Mouse (Mus musculus): ENCODE measurements around the gene Phf19. TPM values are rescaled to one million over a fixed set of nuclear protein-coding genes. Genes with fewer than 3 reads are reported as not detected.

Gene Phf19
- total RNA-seq, 2 experiments from 2014 or later: 0.87 to 1.3 TPM

- no peak for DNase-seq (ENCODE audit: low spot score in 2 of 2)
Observed at GRCm38 (mm10) chr2:34940246-34940645, 26.4 kb upstream of the Phf19 start.

GRCm38 (mm10) chr2:34938269-34939208, 24.7 kb upstream of the Phf19 start:
- DNase-seq (ENCODE audit: low spot score in 2 of 2): no peak

DNA sequence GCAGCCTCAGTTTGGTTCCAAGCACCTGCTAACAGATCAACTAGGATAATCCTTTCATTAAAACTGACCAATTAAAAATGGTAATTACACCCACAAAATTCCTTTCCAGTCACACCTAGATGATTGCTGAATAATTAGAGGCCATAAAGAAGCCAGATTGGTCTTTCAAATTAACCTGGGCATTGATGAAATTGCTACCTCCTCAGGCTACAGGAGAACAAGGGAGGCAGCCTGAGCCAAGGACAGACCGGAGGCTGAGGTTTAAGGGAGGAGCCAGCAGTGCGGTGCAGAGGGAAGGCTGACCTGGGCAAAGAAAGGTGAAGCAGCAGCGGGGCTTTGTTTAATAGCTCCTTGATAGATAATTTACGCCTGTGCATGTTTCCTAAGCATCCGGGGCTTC, 23.6 kb upstream of the Phf19 start:
- DNase-seq (ENCODE audit: low spot score in 2 of 2): no peak

DNA sequence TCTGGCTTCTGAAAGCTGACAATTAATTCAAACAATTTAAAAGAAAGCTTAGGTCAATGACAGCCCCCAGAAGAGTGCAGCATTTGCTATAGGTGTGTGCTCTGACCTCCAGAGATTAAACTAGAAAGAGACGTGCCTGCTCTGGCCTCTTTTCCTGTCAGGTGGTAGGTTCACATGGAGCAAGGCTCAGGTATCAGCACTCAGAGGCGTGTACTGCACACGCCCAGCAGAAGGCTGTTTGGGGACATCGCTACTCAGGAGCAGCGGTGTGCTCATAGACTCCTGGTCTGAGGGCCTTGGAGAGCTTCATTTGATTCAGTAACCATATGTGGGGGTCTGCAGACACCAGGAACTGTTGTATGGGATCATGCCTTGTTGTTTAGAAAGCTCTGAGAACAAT, 13.5 kb upstream of the Phf19 start:
- no peak for DNase-seq (ENCODE audit: low spot score in 2 of 2)

DNA sequence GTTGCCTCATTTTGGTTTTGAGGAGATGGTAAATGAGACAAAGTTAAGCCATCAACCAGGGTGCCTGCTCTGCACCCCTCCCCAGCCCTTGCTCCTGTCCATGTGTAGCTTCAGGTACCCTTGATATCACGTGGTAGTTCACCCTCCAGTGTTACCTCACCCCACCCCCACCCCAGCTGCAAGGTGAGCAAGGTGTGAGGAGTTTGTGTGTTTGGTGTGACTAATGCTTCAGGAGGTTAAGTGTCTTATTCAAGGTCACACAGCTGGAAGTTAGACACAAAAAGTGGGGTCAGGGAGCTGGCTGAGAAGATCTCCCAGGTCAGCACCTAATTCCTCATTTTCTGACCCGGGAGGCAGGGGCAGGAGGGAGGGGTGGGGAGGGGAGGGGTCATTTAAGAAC, 8.9 kb upstream of the Phf19 start:
- DNase-seq (ENCODE audit: low spot score in 2 of 2): no peak

DNA sequence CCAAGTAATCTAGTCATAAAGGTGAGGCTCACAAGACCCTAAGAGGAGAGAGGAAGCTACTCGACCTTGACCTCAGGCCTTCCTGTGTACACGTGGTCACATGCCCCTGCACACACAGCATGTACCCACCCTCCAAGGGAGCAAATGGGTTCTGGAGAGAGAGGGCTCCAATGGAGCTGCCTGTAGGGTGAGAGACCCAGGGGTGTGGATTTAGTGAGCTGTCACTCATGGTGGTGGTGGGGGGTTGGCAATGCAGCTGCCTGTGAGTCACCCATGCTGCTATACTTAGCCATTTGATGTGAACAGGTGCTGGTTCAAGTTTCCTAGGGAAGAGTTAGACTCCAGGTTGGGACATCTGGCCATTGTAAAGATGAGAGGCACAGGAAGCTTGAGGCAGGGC, 6.3 kb upstream of the Phf19 start:
- no peak for DNase-seq (ENCODE audit: low spot score in 2 of 2)

GRCm38 (mm10) chr2:34915103-34915502, 1.3 kb upstream of the Phf19 start:
- no peak for DNase-seq (ENCODE audit: low spot score in 2 of 2)

GRCm38 (mm10) chr2:34914823-34915082, 927 bp upstream of the Phf19 start:
- no peak for DNase-seq (ENCODE audit: low spot score in 2 of 2)

DNA sequence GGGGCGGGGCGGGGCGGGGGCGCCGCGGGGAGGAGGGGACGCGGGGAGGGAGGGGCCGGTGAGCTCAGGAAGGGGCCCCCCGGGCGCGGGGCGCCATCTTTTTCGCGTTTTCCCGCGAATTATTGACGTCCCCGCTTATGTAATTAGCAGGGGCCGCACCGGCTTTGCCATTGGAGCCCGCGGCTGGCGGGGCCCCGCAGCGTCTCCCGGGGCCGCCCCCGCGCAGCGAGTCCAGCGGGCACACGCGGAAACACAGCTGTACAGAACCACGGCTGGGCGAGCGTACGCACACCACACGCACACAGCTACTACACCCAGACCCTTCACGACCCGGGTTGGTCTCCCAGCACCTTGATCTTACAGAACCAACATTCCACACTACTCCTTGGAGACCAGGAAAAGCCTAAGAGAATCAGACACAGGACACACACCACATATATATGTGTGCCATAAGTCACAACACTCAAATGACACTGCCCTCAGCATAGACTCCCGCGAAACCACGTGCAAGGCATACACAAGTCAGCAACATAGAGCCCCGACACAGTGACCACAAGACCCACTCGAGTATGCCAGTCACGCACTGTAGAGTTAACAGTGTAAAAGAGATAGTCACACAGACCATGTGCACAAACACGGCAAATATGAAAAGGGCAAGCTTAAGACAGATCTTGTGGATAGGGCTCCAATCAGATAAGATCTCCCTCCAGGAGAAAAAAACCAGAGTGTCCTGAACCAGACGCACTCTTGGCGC, 420 bp upstream of the Phf19 start:
- DNase-seq (ENCODE audit: low spot score in 2 of 2): peak; percentile 30 to 46

GRCm38 (mm10) chr2:34912613-34913012, 1.2 kb downstream of the Phf19 start:
- DNase-seq (ENCODE audit: low spot score in 2 of 2): no peak

DNA sequence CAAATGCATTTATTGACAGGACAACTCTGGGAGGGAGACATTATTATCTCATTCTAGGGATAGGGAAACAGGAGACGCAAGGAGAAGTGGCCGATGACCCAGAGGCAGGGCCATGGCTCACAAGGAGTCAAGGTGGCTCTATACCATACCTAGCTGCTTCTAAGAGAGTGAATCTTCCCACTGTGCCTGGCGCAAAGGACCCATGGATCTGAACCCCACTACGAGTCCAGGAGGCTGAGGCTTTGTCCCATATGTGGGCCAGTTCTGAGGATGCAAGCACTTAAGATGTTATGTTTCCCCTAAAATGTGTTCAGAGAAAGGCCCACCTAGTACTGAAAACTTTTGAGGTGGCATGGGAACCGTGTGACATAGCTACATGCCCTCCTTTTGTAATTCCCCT, 2.0 kb downstream of the Phf19 start:
- DNase-seq (ENCODE audit: low spot score in 2 of 2): no peak

GRCm38 (mm10) chr2:34909719-34910118, 4.1 kb downstream of the Phf19 start:
- no peak for DNase-seq (ENCODE audit: low spot score in 2 of 2)

DNA sequence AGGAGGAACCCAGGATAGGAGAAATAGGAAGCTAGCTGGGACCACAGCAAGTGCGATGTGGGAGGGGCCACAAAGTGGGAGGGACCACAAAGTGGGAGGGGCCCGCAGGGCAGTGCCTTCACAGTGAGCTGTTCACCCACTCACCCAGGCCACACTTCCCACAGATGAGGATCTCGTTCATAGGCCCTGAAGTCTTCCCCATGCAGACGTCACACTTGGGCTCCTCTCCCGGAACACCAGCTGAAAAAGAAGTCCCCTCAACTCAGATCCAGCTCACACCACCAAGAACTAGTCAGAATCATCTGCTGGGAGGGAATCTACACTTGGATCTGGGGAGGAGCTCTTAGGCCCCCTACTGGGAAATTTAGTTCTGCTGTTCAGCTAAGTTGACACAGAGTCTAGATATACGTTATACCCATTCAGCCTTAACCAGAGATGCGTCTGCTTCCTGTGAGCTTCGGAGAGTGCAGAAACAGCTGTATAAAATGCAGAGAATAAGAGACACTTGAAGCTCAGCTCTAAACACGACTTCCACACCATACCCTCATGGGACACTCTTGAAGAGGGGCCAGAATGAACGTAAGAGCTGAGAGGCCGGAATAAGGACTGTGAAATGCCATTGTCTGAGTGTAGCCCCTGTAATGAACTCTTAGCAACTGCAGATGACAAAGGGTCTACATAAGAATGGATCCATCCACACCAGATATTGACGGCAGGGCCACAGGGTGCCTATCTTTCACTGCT, 6.8 kb downstream of the Phf19 start:
- DNase-seq (ENCODE audit: low spot score in 2 of 2): no peak

DNA sequence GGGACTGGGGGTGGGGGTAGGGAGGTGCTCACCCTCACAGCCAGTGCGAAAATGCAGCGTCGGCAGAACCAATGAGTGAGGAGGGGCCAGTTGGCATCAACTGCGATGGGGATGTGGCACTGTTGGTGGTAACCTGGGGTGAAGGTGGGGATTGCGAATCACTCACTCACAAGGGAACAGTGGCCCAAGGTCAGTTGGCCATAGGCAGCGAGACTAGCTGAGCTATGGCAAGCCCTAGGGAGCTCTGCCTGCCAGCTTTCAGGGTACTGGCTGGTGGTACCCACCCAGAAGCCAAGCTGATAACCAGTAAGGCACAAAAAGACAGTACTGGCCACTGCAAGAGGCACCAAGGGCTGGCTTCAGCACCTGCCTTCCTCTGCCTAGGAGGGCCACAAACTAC, 7.4 kb downstream of the Phf19 start:
- no peak for DNase-seq (ENCODE audit: low spot score in 2 of 2)

- peak; percentile 94 to 97 for DNase-seq (ENCODE audit: low spot score in 2 of 2)
Observed at GRCm38 (mm10) chr2:34904849-34905542, 8.8 kb downstream of the Phf19 start.

- no peak for DNase-seq (ENCODE audit: low spot score in 2 of 2)
Observed at GRCm38 (mm10) chr2:34903652-34904405, 10.0 kb downstream of the Phf19 start.

- DNase-seq (ENCODE audit: low spot score in 2 of 2): no peak
Observed at GRCm38 (mm10) chr2:34903191-34903590, 10.6 kb downstream of the Phf19 start.

GRCm38 (mm10) chr2:34902731-34903130, 11.1 kb downstream of the Phf19 start:
- no peak for DNase-seq (ENCODE audit: low spot score in 2 of 2)

GRCm38 (mm10) chr2:34901726-34902125, 12.1 kb downstream of the Phf19 start:
- DNase-seq (ENCODE audit: low spot score in 2 of 2): no peak

GRCm38 (mm10) chr2:34900412-34900811, 13.4 kb downstream of the Phf19 start:
- DNase-seq (ENCODE audit: low spot score in 2 of 2): no peak

DNA sequence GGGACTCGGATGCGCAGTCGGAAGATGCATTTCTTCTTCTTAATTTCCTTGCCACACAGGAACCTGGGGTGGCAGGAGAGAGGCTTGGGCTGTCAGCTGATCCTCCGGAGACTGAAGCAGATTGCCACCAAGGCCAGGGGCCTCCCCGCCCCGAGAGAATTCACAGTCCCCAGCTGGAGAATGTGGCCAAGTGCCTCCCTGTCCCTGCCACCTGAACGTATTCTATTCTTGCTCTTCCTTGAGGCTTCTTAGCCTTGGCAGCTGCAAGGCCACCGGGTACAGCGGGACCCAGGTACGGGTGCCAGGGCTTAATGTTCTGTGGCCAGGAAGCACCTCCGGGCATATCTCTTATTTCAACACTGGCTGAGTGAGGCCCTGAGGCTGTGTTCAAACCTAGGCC, 14.1 kb downstream of the Phf19 start:
- no peak for DNase-seq (ENCODE audit: low spot score in 2 of 2)

All from left cerebral cortex, adult 18-20 months (tissue).